ENCODE assay signal across 7 mouse cellular contexts in genomic region chr4:119173851-119174453, GRCm38 (mm10). TPM values are rescaled to one million over a fixed set of nuclear protein-coding genes. Genes with fewer than 3 reads are reported as not detected.
DNase-seq lines count a peak whose midpoint lies in the region; ATAC-seq lines count a peak whose summit lies in the region.

Gene Zfp691 (minus strand): TSS chr4:119174195.

- H3K4me1 ChIP-seq in intestine, embryonic 16.5 days (ENCODE audit: control insufficient read depth, insufficient read depth, low read length), result peaks cover 7% of the 10 kb centered on the region; the same call in 1 of the 2 replicates
- H3K4me1 ChIP-seq in midbrain, embryonic 11.5 days (ENCODE audit: control insufficient read depth, insufficient read depth, low read length), result peaks cover 6% of the 10 kb centered on the region

- peak; percentile 96 for DNase-seq in adrenal gland, adult 8-10 months
- peak; percentile 92 for DNase-seq in embryo, embryonic 9.5 days (ENCODE audit: extremely low spot score)
- DNase-seq in gastrocnemius, postnatal 4 days (ENCODE audit: low spot score in 2 of 2), result peak; percentile 82 to 90
- DNase-seq in left cerebral cortex, postnatal 36 days (ENCODE audit: low spot score in 2 of 2), result peak; percentile 94 to 96
- DNase-seq in midbrain, embryonic 11.5 days (ENCODE audit: low spot score, missing footprints), result peak; percentile 99
- peak; percentile 95 for DNase-seq in skeletal muscle tissue, adult 2 months (ENCODE audit: low read depth, low spot score)

- peak within 1 kb of the TSS; percentile 91 for H3K9ac ChIP-seq in intestine, embryonic 16.5 days (ENCODE audit: low read depth, low read length)
- H3K9ac ChIP-seq in midbrain, embryonic 11.5 days (ENCODE audit: low read length), result peak within 1 kb of the TSS; percentile 87

- intact Hi-C loops in left cerebral cortex, postnatal 36 days (cut with DNase I), result no loop called here

- H3K9me3 ChIP-seq in intestine, embryonic 16.5 days (ENCODE audit: control insufficient read depth, low read length), result no peaks in the 10 kb centered on the region
- H3K9me3 ChIP-seq in midbrain, embryonic 11.5 days (ENCODE audit: control insufficient read depth, low read length), result no peaks in the 10 kb centered on the region

- under 1% methylated on average over 40 of the region's 40 CpGs for WGBS in intestine, embryonic 16.5 days
- 0% methylated on average over 40 of the region's 40 CpGs for WGBS in midbrain, embryonic 11.5 days

- H3K27me3 ChIP-seq in intestine, embryonic 16.5 days (replicated peaks; ENCODE audit: control insufficient read depth, insufficient read depth, low read length), result no peaks in the 10 kb centered on the region
- no peaks in the 10 kb centered on the region for H3K27me3 ChIP-seq in midbrain, embryonic 11.5 days (ENCODE audit: control insufficient read depth, insufficient read depth, low read length)

- peak within 1 kb of the TSS; percentile 74 for H3K4me2 ChIP-seq in intestine, embryonic 16.5 days (ENCODE audit: low read depth, low read length)
- peak within 1 kb of the TSS; percentile 49 for H3K4me2 ChIP-seq in midbrain, embryonic 11.5 days

- ATAC-seq in intestine, embryonic 16.5 days, result peak; percentile 100
- peak; percentile 100 for ATAC-seq in midbrain, embryonic 11.5 days (ENCODE audit: low FRiP score)

- peak within 1 kb of the TSS; percentile 35; the same call in 1 of the 2 replicates for H3K27ac ChIP-seq in intestine, embryonic 16.5 days (ENCODE audit: low read length)
- no peak within 1 kb of the TSS for H3K27ac ChIP-seq in midbrain, embryonic 11.5 days (ENCODE audit: low read depth, low read length)

- H3K4me3 ChIP-seq in intestine, embryonic 16.5 days (ENCODE audit: low read length), result peak within 1 kb of the TSS; percentile 78
- peak within 1 kb of the TSS; percentile 77 for H3K4me3 ChIP-seq in midbrain, embryonic 11.5 days (ENCODE audit: low read depth, low read length)

- H3K36me3 ChIP-seq in intestine, embryonic 16.5 days (ENCODE audit: control insufficient read depth, insufficient read depth, low read length), result peaks cover 3% of the 10 kb centered on the region
- peaks cover 7% of the 10 kb centered on the region for H3K36me3 ChIP-seq in midbrain, embryonic 11.5 days (ENCODE audit: control insufficient read depth, insufficient read depth, low read length)

RNA-seq across cellular contexts. Expression of gene Zfp691, which starts in this region (rescaled TPM):
- total RNA-seq in adrenal gland, adult 8-10 months (2022), result 10 to 100 TPM; 11.7 to 14.2 (median 12.9) TPM
- total RNA-seq in gastrocnemius, postnatal 4 days (2021), result 1 to 10 TPM; 8.0 to 9.5 TPM
- polyA plus RNA-seq in intestine, embryonic 16.5 days (2015; fragmentation: Nextera tagmentation; extraction: Ambion mirVana), result 4.3 and 5.0 TPM in 2 replicates
- total RNA-seq in left cerebral cortex, postnatal 36 days (2021), result 1 to 10 TPM; 6.9 to 8.6 TPM
- 7.7 and 9.0 TPM in 2 replicates for polyA plus RNA-seq in midbrain, embryonic 11.5 days (2014; fragmentation: Nextera tagmentation; extraction: Ambion mirVana)
